Mouse (Mus musculus) hindbrain, embryonic 11.5 days (tissue): ENCODE data around the gene Dmpk. TPM values are rescaled to one million over a fixed set of nuclear protein-coding genes. Genes with fewer than 3 reads are reported as not detected.

Source experiments
- ATAC-seq: fragments of 200-750 bp; cut with Nextera tagmentation; 2 replicates; pipeline ENCODE4 v1.8.0; 2017; ENCODE audit warnings: mild to moderate bottlenecking, moderate TSS enrichment, moderate library complexity; ENCODE audit not compliant: low FRiP score
- DNase-seq: peaks from one replicate; pipeline ENCODE4 v3.0.0-alpha.2; 2015; ENCODE audit warnings: low spot score
- H3K27ac ChIP-seq: fragments of 300-500 bp; sonication (generic); 2 replicates; pipeline ENCODE4 v1.5.1; 2014; ENCODE audit warnings: mild to moderate bottlenecking, low read depth, low read length
- H3K27me3 ChIP-seq: fragments of 300-500 bp; sonication (generic); 2 replicates; pipeline ENCODE4 v1.6.1; 2014; ENCODE audit warnings: mild to moderate bottlenecking, low read length, moderate library complexity, mixed read lengths; ENCODE audit not compliant: control insufficient read depth, insufficient read depth
- H3K36me3 ChIP-seq: fragments of 300-500 bp; sonication (generic); 2 replicates; pipeline ENCODE4 v1.6.1; 2014; ENCODE audit warnings: mild to moderate bottlenecking, low read length, moderate library complexity, mixed read lengths; ENCODE audit not compliant: control insufficient read depth, insufficient read depth
- H3K4me1 ChIP-seq: fragments of 300-500 bp; sonication (generic); replicated peaks from 2 replicates; pipeline ENCODE4 v1.6.1; 2014; ENCODE audit warnings: low read length, mixed read lengths; ENCODE audit not compliant: control insufficient read depth, insufficient read depth
- H3K4me2 ChIP-seq: fragments of 300-500 bp; sonication (generic); replicated peaks from 2 replicates; pipeline ENCODE4 v1.6.1; 2014; ENCODE audit warnings: mild to moderate bottlenecking, low read depth, low read length
- H3K4me3 ChIP-seq: fragments of 300-500 bp; sonication (generic); 2 replicates; pipeline ENCODE4 v1.5.1; 2014; ENCODE audit warnings: low read depth, low read length
- H3K9ac ChIP-seq: fragments of 300-500 bp; sonication (generic); 2 replicates; pipeline ENCODE4 v1.6.1; 2014; ENCODE audit warnings: low read depth, low read length
- H3K9me3 ChIP-seq: fragments of 300-500 bp; sonication (generic); 2 replicates; pipeline ENCODE4 v1.6.1; 2016; ENCODE audit warnings: low read length; ENCODE audit not compliant: control insufficient read depth
- WGBS: fragments of 180-500 bp; shearing (Covaris S2); extraction: QIAGEN DNeasy Blood & Tissue Kit; methylation state at CpG from one replicate; pipeline ENCODE4 v1.1.7; 2014; 5-methylcytosine and 5-hydroxymethylcytosine counted together
- polyA plus RNA-seq: library from polyadenylated mRNA; unstranded; fragments of >200 nt; fragmentation: Nextera tagmentation; extraction: Ambion mirVana; gene quantifications from 2 replicates; pipeline ENCODE4 v1.2.1, GENCODE M21; 2014

Gene Dmpk
- 10.3 and 12.2 TPM in 2 replicates for polyA plus RNA-seq

DNA sequence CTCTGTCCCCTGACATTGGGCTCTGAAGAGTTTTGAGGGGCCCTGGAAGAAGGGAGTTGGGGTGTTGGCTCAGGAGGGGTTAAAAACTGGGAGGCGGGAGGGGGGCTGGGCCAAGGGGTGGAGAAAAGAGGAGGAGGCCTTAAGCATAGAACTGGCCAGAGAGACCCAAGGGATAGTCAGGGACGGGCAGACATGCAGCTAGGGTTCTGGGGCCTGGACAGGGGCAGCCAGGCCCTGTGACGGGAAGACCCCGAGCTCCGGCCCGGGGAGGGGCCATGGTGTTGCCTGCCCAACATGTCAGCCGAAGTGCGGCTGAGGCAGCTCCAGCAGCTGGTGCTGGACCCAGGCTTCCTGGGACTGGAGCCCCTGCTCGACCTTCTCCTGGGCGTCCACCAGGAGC is at the start of gene Dmpk:
TSS of gene Dmpk (plus strand) at position 149 of the 400 bp plus-strand sequence.
- Histone ChIP-seq H3K9me3 (no peaks in the 10 kb centered on the region), H3K27me3 (no peaks in the 10 kb centered on the region), H3K4me2 (no peak within 1 kb of the TSS), H3K9ac (no peak within 1 kb of the TSS), H3K36me3 (peaks cover 11% of the 10 kb centered on the region), H3K4me1 (no peaks in the 10 kb centered on the region), H3K27ac (no peak within 1 kb of the TSS), H3K4me3 (no peak within 1 kb of the TSS)
- DNase-seq (no peak), ATAC-seq (peak; percentile 28; the same call in 1 of the 2 replicates)
- WGBS = 57% methylated on average over 10 of the region's 10 CpGs

DNA sequence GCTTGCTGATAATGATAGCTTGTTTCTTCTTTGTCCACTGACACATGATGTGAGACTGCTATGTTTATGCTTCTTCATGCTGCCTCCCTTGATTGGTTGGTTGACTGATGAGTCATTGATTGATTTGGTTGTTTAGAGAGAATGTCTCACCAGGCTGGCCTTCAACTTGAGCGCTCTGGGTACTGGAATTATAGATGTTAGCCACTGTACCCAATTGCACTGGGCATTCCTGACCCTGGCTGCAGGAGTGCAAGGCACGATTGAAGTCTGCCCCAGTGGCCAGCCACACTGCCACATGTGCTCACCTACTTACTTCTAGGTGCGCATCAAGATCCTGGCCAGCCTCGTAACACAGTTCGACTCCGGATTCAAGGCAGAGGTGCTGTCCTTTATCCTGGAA is 39.0 kb upstream of the Dmpk start:
- 94% methylated on average over 6 of the region's 6 CpGs for WGBS
- H3K27ac ChIP-seq = no peak overlapping the region

DNA sequence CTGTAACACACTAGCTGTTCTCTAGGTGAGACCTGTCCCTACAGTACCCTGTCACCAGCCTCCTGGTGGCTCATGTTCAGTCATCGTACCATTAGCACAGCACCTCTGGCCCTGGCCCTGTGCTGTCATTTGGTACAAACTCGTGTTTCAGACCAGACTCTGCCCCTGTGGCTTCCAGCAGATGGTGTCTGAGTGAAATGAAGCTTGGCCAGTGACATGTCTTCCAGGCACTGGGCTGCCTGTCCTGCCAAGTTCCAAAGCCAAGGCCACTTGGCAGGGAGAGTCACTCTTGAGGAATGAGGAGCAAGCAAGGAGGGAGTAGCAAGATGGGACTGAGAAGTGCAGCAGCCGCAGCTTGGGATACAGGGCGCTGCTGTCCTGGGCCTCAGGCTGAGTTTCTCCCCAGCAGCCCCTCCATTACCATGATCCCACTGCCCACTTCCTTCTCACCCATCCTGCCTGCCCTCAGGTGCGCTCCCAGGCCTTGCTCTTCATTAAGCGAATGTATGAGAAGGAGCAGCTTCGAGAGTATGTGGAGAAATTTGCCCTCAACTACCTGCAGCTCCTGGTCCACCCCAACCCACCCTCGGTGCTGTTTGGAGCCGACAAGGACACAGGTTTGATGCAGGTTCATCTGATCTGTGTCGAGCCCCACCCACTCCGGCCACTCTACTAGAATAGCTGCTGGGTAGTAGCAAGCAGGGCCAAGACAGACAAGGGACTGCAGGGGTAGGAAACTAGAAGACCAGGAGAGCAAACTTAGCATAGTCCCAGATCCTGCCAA is 37.2 kb upstream of the Dmpk start:
- ATAC-seq (no peak), DNase-seq (no peak)
- Histone ChIP-seq H3K4me3 (no peak overlapping the region), H3K9ac (no peak overlapping the region), H3K4me1 (no peaks in the 10 kb centered on the region), H3K27ac (no peak overlapping the region), H3K9me3 (no peaks in the 10 kb centered on the region), H3K36me3 (peaks cover 26% of the 10 kb centered on the region), H3K27me3 (no peaks in the 10 kb centered on the region), H3K4me2 (no peak overlapping the region)
- 93% methylated on average over 11 of the region's 11 CpGs for WGBS

More for the DNA sequence above, 39.0 kb upstream of the Dmpk start:
- no peak for DNase-seq
- ATAC-seq = no peak
- peaks cover 20% of the 10 kb centered on the region for H3K36me3 ChIP-seq
- H3K27me3 ChIP-seq = no peaks in the 10 kb centered on the region
- H3K4me1 ChIP-seq = no peaks in the 10 kb centered on the region
- no peak overlapping the region for H3K4me2 ChIP-seq
- no peak overlapping the region for H3K9ac ChIP-seq
- H3K4me3 ChIP-seq = no peak overlapping the region
- no peaks in the 10 kb centered on the region for H3K9me3 ChIP-seq

DNA sequence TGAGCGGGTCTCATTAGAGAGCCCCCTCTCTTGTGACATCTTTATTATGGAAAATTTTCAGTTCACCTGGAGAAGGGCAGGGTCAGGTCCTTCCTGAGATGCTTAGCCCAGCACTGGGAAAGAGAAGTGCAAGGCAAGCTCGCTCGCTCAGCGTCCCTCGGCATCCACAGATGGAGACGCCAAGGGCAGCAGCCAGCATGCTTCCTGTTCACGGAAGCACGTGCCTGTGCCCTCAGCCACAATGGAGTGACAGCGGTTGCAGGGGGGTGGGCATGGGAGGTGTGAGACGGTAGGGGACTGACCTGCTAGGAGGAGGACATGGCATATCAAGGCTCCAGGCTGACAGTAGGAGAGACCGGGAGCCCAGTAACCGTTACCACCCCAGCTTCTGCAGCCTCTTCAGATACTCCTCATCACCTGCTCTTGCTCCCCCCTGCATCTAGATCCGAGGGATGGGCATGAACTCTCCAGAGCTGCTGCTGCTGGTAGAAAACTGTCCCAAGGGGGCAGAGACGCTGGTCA is 35.6 kb upstream of the Dmpk start:
- H3K4me3 ChIP-seq = no peak overlapping the region
- no peaks in the 10 kb centered on the region for H3K9me3 ChIP-seq
- no peaks in the 10 kb centered on the region for H3K27me3 ChIP-seq
- H3K4me1 ChIP-seq = no peaks in the 10 kb centered on the region
- peaks cover 17% of the 10 kb centered on the region for H3K36me3 ChIP-seq
- ATAC-seq (no peak), DNase-seq (no peak)
- no peak overlapping the region for H3K27ac ChIP-seq
- no peak overlapping the region for H3K9ac ChIP-seq
- no peak overlapping the region for H3K4me2 ChIP-seq
- 89% methylated on average over 13 of the region's 14 CpGs for WGBS

DNA sequence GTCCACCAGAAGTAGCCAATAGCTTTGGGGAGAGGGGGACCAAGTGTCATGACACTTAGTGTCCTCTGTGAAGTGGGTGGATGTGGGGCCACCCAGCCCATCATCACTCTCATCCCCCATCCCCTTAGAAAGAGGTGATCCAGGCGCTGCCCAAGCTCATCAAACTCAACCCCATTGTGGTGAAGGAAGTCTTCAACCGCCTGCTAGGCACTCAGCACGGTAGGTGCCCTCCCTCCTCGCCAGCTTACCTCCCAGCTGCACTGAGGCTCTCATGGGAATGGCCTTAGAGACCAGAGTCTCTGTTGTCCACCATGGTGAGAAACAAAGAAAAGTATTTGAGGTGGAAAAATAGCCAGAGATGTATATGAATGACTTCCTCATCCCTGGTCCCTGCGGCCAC is 34.4 kb upstream of the Dmpk start:
- Histone ChIP-seq H3K4me2 (no peak overlapping the region), H3K9ac (no peak overlapping the region), H3K4me3 (no peak overlapping the region), H3K4me1 (no peaks in the 10 kb centered on the region), H3K9me3 (no peaks in the 10 kb centered on the region), H3K27me3 (no peaks in the 10 kb centered on the region), H3K27ac (no peak overlapping the region), H3K36me3 (peaks cover 17% of the 10 kb centered on the region)
- WGBS = 88% methylated on average over 5 of the region's 5 CpGs
- DNase-seq (no peak), ATAC-seq (no peak)

DNA sequence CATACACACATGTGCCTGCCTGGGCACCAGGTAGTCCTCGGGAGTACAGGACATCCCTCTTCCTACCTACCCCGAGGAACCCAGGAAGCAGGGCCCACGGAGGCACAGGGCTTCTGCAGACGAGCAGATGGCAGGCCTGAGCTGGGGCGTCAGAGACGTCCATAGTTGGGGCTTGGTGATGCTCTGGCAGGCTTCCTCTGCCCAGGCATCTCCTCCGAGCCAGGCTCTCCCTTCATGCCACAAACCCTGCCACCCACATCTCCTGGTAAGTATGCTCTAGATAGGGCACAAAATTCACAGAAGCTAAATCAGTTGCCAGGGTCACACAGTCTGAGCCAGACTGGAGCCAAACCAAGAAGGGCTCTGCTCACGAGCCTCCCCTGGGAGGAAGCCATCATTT is 33.5 kb upstream of the Dmpk start:
- 94% methylated on average over 8 of the region's 8 CpGs for WGBS
- Histone ChIP-seq H3K27me3 (no peaks in the 10 kb centered on the region), H3K36me3 (peaks cover 17% of the 10 kb centered on the region)

DNA sequence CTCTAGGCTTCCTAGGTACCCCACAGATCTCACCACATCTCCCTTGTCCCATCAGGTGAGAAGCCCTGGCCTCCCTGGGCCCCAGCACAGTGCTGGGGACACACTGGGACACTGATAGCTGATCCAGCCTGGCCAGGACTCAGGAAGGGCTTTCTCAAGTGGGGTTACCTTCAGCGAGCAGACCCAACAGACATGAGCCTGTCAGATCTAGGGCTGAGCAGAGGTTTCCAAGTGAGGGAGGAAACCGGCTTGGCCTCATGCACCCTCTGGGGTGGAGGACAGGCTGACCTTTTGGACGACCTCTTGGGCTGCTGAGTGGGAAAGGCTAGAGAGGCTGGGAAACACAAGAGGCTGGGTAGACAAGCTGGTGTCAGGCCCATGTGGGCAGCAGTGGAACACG is 32.5 kb upstream of the Dmpk start:
- Histone ChIP-seq H3K9me3 (no peaks in the 10 kb centered on the region), H3K27ac (no peak overlapping the region), H3K36me3 (peaks cover 16% of the 10 kb centered on the region), H3K4me2 (no peak overlapping the region), H3K4me1 (no peaks in the 10 kb centered on the region), H3K4me3 (no peak overlapping the region), H3K27me3 (no peaks in the 10 kb centered on the region), H3K9ac (no peak overlapping the region)
- WGBS = 66% methylated on average over 4 of the region's 4 CpGs
- no peak for ATAC-seq
- no peak for DNase-seq

More for the DNA sequence above, 33.5 kb upstream of the Dmpk start:
- Histone ChIP-seq H3K27ac (no peak overlapping the region), H3K4me1 (no peaks in the 10 kb centered on the region), H3K9ac (no peak overlapping the region), H3K9me3 (no peaks in the 10 kb centered on the region), H3K4me3 (no peak overlapping the region), H3K4me2 (no peak overlapping the region)
- DNase-seq (no peak), ATAC-seq (no peak)

DNA sequence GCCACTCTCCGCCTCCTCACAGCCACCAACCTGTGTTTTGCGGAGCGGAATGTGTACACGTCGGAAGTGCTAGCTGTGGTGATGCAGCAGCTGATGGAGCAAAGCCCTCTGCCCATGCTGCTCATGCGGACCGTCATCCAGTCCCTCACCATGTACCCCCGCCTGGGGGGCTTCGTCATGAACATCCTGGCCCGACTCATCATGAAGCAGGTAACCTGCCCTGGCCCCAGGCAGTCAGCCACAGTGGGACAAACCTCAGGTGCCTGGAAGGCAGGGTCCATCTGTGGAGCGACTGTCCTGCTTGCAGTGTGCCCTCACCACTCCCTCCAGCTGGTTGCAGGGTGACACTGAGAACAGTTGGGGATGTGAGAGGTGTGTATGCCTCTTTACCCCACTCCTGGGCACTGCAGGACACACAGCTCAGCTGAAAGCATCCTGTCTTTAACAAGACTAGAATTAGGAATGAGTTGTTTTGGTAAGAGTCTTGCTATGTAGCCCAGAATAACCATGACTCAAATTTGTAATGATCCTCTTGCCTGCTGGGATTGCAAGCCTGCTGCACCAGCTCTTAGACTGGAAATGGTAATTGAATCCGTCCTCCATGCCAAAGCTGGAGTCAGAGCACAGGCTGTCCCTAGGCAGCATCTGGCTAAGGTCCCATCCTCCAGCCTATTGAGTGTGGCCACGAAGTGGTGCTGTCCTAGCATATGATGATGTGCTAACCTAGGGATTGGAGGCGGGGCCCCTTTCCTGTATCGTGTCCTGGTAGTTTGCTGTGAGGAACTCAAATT is 31.1 kb upstream of the Dmpk start:
- Histone ChIP-seq H3K4me2 (no peak overlapping the region), H3K9ac (no peak overlapping the region), H3K27me3 (no peaks in the 10 kb centered on the region), H3K4me1 (no peaks in the 10 kb centered on the region), H3K27ac (no peak overlapping the region), H3K4me3 (no peak overlapping the region), H3K36me3 (peaks cover 14% of the 10 kb centered on the region), H3K9me3 (no peaks in the 10 kb centered on the region)
- DNase-seq (no peak), ATAC-seq (no peak)
- 89% methylated on average over 15 of the region's 15 CpGs for WGBS
